Mouse (Mus musculus) activated CD4-positive, CD25-positive, alpha-beta regulatory T cell (primary cell): ENCODE data around the gene Acvrl1. TPM values are rescaled to one million over a fixed set of nuclear protein-coding genes. Genes with fewer than 3 reads are reported as not detected.

Source experiments
- polyA plus RNA-seq, 2 experiments: library from polyadenylated mRNA; unstranded; fragments of 100-300 nt; shearing (Covaris generic); gene quantifications; one replicate each; pipeline ENCODE4 v1.2.1; 2017

Gene Acvrl1
- polyA plus RNA-seq, result 1 to 10 TPM; 3.4 to 4.6 TPM

GRCm38 (mm10) chr15:101128181-101129089 lies at the start of gene Acvrl1:
Gene Acvrl1 (plus strand): TSS chr15:101128522.

GRCm38 (mm10) chr15:101115511-101116110 lies 12.7 kb upstream of the Acvrl1 start, which contains the start of gene Ankrd33:
Gene Ankrd33 (plus strand): TSS chr15:101115755.

GRCm38 (mm10) chr15:101173421-101174211 lies 45.3 kb downstream of the Acvrl1 start, which contains the start of gene Acvr1b:
Gene Acvr1b (plus strand): TSS chr15:101174067.

Other genes starting within 250 kb of the Acvrl1 start
- not detected for gene Gm47841, start 81.1 kb upstream of the Acvrl1 start, polyA plus RNA-seq
- not detected for gene Fignl2, start 50.0 kb upstream of the Acvrl1 start, polyA plus RNA-seq
- not detected for gene Ankrd33, start 12.8 kb upstream of the Acvrl1 start, polyA plus RNA-seq
- gene Acvr1b, start 45.5 kb downstream of the Acvrl1 start, polyA plus RNA-seq, result 1 to 10 TPM; 1.6 to 2.3 TPM
- 1 to 10 TPM; 5.9 to 9.2 TPM for gene Grasp, start 95.7 kb downstream of the Acvrl1 start, polyA plus RNA-seq
- gene Nr4a1, start 125.7 kb downstream of the Acvrl1 start, polyA plus RNA-seq, result 100 to 1,000 TPM in 1 of 2 experiments, 10 to 100 TPM in 1; 49.0 to 128 TPM
- 10 to 100 TPM; 58.6 to 65.0 TPM for gene Atg101, start 155.8 kb downstream of the Acvrl1 start, polyA plus RNA-seq
- under 1 TPM in 1 of 2 experiments, not detected in 1; 0.50 TPM for gene 6030408B16Rik, start 164.7 kb downstream of the Acvrl1 start, polyA plus RNA-seq
- 1 to 10 TPM in 1 of 2 experiments, under 1 TPM in 1; 0.66 to 1.2 TPM for gene Krt80, start 241.6 kb downstream of the Acvrl1 start, polyA plus RNA-seq